Mouse (Mus musculus) hindbrain, embryonic 15.5 days (tissue): ENCODE data around the gene Tmem44. TPM values are rescaled to one million over a fixed set of nuclear protein-coding genes. Genes with fewer than 3 reads are reported as not detected.

Experiments used
- ATAC-seq: fragments of 200-750 bp; cut with Nextera tagmentation; 2 replicates; pipeline ENCODE4 v1.8.0; 2017; ENCODE audit warnings: low read depth, moderate number of reproducible peaks, moderate TSS enrichment; ENCODE audit not compliant: low FRiP score
- H3K27ac ChIP-seq: fragments of 300-500 bp; sonication (generic); replicated peaks from 2 replicates; pipeline ENCODE4 v1.5.1; 2015; ENCODE audit warnings: mild to moderate bottlenecking, inconsistent platforms
- H3K27me3 ChIP-seq: fragments of 300-500 bp; sonication (generic); 2 replicates; pipeline ENCODE4 v1.6.1; 2015; ENCODE audit warnings: control low read depth, inconsistent platforms
- H3K36me3 ChIP-seq: fragments of 300-500 bp; sonication (generic); 2 replicates; pipeline ENCODE4 v1.6.1; 2015; ENCODE audit warnings: control low read depth, inconsistent platforms
- H3K4me1 ChIP-seq: fragments of 300-500 bp; sonication (generic); replicated peaks from 2 replicates; pipeline ENCODE4 v1.6.1; 2015; ENCODE audit warnings: control low read depth, inconsistent platforms
- H3K4me2 ChIP-seq: fragments of 300-500 bp; sonication (generic); 2 replicates; pipeline ENCODE4 v1.6.1; 2015; ENCODE audit warnings: moderate library complexity, mild to moderate bottlenecking, inconsistent platforms
- H3K4me3 ChIP-seq: fragments of 300-500 bp; sonication (generic); 2 replicates; pipeline ENCODE4 v1.5.1; 2015; ENCODE audit warnings: mild to moderate bottlenecking, inconsistent platforms
- H3K9ac ChIP-seq: fragments of 300-500 bp; sonication (generic); 2 replicates; pipeline ENCODE4 v1.6.1; 2015; ENCODE audit warnings: inconsistent platforms
- H3K9me3 ChIP-seq: fragments of 300-500 bp; sonication (generic); 2 replicates; pipeline ENCODE4 v1.6.1; 2016; ENCODE audit warnings: control low read depth, inconsistent platforms
- WGBS: fragments of 180-500 bp; shearing (Covaris S2); methylation state at CpG from one replicate; pipeline ENCODE4 v1.1.7; 2015; 5-methylcytosine and 5-hydroxymethylcytosine counted together
- polyA plus RNA-seq: library from polyadenylated mRNA; unstranded; fragments of >200 nt; fragmentation: Nextera tagmentation; extraction: Ambion mirVana; gene quantifications from 2 replicates; pipeline ENCODE4 v1.2.1, GENCODE M21; 2015

The Tmem44 gene
- polyA plus RNA-seq, 1 experiment from 2014 or later, result 72.6 TPM

DNA sequence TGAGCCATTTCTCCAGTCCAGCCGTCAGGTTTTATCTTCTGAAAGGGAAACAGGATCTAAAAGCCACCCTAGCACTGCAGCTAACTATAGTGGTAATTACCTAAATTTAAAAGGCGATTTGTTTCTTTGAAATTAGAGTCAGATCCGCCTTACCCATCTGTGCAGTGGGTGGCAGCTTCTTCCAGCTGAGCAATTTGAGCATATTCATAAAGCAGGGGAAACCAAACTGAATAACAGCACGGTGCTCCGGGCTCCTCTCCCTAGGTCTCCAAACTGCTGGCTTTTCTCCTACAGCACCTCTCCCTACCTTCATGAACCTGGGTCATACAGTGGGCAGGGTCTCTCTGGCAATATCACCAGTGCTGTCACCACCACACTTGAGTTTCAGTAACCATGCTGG, 2.4 kb downstream of the Tmem44 start:
- Histone ChIP-seq H3K36me3 (peaks cover 30% of the 10 kb centered on the region), H3K27me3 (no peaks in the 10 kb centered on the region), H3K4me1 (peaks cover 28% of the 10 kb centered on the region), H3K4me3 (peak overlapping the region; percentile 56), H3K9ac (0 out of 2 replicates have a peak overlapping the region, but pooled peaks have one; percentile 17), H3K4me2 (peak overlapping the region; percentile 72), H3K27ac (no peak overlapping the region), H3K9me3 (no peaks in the 10 kb centered on the region)
- 87% methylated on average over 5 of the region's 5 CpGs for WGBS
- ATAC-seq, result no peak

DNA sequence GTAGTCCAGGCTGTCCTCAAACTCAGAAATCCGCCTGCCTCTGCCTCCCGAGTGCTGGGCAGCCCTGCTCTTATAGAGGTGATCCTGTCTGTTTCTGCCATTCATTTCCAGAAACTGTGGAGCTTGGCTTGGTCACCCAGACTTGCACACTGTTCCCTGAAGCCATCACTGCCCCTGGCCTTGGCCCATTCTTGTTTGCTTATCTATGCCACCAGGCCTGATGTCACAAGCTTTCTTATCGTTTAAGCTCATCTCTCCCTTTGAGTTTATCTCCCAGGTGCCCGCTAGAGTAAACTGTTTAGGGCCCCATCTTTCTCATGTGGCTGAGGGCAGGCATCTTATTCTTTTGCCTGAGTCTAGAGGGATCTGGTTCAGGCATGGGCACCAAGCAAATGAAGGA, 5.9 kb downstream of the Tmem44 start:
- Histone ChIP-seq H3K4me2 (no peak overlapping the region), H3K4me3 (no peak overlapping the region), H3K4me1 (peaks cover 21% of the 10 kb centered on the region), H3K9me3 (no peaks in the 10 kb centered on the region), H3K9ac (no peak overlapping the region), H3K36me3 (peaks cover 34% of the 10 kb centered on the region), H3K27ac (no peak overlapping the region), H3K27me3 (no peaks in the 10 kb centered on the region)
- ATAC-seq, result no peak
- 91% methylated on average over 4 of the region's 4 CpGs for WGBS

DNA sequence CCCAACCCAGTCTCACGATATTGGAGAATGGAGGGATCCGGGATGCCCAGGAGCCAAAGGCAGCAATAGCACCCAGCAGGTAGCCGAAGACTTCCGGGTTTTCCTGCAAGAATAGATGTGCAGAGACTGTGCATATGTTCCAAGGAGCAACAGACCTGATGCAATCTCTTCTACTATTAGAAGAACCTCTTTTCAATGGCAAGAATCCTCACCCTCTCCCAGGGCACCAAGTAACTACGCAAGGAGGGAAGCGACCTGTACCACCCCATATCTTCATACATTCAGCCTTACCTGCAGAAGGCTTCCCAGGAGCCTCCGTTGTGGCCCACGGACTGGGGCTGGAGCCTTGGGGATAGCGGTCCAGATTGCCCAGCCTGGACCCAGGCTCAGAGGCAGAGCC, 7.3 kb downstream of the Tmem44 start:
- H3K4me1 ChIP-seq, result peaks cover 8% of the 10 kb centered on the region
- H3K27ac ChIP-seq, result no peak overlapping the region
- no peak for ATAC-seq
- no peaks in the 10 kb centered on the region for H3K9me3 ChIP-seq
- no peak overlapping the region for H3K9ac ChIP-seq
- no peak overlapping the region for H3K4me3 ChIP-seq
- no peak overlapping the region for H3K4me2 ChIP-seq
- H3K36me3 ChIP-seq, result peaks cover 34% of the 10 kb centered on the region
- H3K27me3 ChIP-seq, result no peaks in the 10 kb centered on the region
- 95% methylated on average over 9 of the region's 9 CpGs for WGBS

DNA sequence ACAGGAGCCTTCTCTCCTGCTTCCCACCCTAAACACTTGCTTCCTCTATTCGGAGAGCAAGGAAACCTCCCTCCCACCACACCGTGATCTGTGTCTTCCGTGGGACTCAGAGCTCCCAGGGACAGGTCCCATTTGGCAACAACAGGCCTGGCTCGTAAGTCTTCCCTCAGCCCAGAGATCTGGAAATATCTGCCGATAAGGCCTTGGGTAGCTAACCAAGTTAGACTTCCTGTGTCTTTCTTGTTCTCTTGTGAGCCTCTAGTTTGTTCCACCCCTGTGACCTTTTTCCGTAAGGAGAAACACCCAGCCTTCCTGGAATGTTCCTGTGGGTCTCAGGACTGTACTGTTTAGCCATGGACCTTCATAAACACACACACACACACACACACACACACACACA, 7.8 kb downstream of the Tmem44 start:
- ATAC-seq, result no peak
- Histone ChIP-seq H3K27me3 (no peaks in the 10 kb centered on the region), H3K9me3 (no peaks in the 10 kb centered on the region), H3K27ac (no peak overlapping the region), H3K9ac (no peak overlapping the region), H3K36me3 (peaks cover 34% of the 10 kb centered on the region), H3K4me1 (peaks cover 2% of the 10 kb centered on the region), H3K4me2 (no peak overlapping the region), H3K4me3 (no peak overlapping the region)
- 94% methylated on average over 6 of the region's 6 CpGs for WGBS

DNA sequence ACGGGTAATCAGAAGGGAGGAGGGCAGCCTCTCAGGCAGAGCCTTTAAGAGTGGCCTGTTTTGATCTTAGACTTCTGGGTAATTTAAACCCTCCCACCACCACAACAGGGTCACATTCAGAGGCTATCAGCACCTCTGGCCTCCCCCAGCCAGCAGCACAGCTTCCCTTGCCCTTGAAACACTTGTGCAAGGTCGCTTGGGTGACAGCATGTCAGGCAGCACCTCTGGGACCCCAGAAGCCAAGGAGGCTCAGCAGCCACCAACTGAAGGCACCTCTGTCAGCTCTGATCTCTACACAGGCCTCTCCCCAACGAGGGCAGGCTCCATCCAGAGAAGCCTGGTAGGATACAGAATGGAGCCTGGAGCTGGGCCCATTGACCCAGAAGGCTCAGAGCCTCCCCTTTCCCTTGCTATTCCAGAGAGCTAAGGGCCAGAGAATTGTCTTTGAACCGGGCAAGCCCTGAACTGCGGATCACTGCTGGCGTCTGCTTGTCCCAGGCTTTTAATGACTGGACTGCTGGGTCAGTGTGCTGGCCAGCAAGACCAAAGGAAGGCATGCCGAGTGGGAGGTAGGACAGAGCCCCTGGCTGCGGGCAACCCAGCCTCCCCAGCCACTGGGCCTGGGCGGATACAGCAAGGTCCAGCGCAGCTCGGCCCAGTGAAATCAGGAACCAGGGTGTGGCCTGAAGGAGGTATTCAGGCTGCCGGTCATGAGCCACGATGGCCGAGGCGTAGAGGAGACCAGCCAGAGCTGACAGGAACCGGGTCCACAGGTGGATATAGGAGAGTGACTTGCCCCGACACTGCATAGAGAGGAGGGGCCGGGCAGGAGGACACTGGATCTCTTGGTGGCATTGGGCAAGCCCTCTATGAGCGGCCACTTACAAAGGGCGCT, 10.3 kb downstream of the Tmem44 start:
- H3K27ac ChIP-seq, result no peak overlapping the region
- 73% methylated on average over 20 of the region's 20 CpGs for WGBS
- H3K9ac ChIP-seq, result no peak overlapping the region
- peak overlapping the region; percentile 14 for H3K4me2 ChIP-seq
- peaks cover 16% of the 10 kb centered on the region for H3K36me3 ChIP-seq
- peak; percentile 17; the same call in 1 of the 2 replicates for ATAC-seq
- H3K4me3 ChIP-seq, result no peak overlapping the region
- H3K27me3 ChIP-seq, result no peaks in the 10 kb centered on the region
- no peaks in the 10 kb centered on the region for H3K9me3 ChIP-seq
- no peaks in the 10 kb centered on the region for H3K4me1 ChIP-seq

DNA sequence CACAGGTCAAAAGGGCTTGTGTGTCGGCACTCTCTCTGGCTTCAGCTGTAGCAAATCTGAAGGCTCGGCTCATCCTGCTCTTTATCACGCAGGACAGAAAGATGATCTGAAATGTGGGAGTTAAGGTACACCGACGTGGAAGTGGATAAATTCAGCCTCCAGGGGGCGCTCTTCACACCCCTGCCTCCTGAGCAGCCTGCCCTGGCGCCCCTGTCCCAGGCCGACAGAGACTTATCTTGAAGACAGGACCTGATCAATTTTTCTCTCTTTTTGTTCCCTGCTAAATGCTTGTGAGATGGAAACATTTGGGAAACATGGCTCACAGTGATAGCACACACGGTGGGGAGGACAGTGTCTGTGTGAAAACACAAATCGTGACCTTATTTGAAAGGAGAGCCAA, 11.2 kb downstream of the Tmem44 start:
- Histone ChIP-seq H3K4me1 (no peaks in the 10 kb centered on the region), H3K9ac (no peak overlapping the region), H3K4me2 (no peak overlapping the region), H3K27me3 (no peaks in the 10 kb centered on the region), H3K36me3 (peaks cover 10% of the 10 kb centered on the region; the same call in 1 of the 2 replicates), H3K9me3 (no peaks in the 10 kb centered on the region), H3K4me3 (no peak overlapping the region), H3K27ac (no peak overlapping the region)
- WGBS, result 26% methylated on average over 10 of the region's 10 CpGs
- ATAC-seq, result no peak

DNA sequence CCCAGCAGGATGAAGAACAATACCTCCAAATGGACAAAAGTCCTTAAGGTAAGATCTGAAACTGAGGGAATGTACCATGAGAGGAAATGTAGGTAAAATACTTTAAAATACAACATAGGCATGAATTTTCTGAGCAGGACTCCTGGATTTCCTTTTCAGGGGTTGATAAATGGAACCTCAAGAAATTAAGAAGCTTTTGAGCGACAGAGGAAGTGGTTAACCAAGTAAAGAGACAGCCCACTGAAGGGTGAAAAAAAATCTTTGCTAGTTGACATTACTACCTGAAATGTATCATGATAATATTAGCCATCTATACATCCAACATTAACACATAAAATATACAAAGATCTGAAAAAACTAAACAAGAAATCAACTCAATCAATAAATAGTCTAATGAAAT, 15.6 kb downstream of the Tmem44 start:
- Histone ChIP-seq H3K4me3 (no peak overlapping the region), H3K4me2 (no peak overlapping the region), H3K9me3 (no peaks in the 10 kb centered on the region), H3K27me3 (no peaks in the 10 kb centered on the region), H3K27ac (no peak overlapping the region), H3K36me3 (peaks cover 6% of the 10 kb centered on the region; the same call in 1 of the 2 replicates), H3K9ac (no peak overlapping the region), H3K4me1 (peaks cover 5% of the 10 kb centered on the region; the same call in 1 of the 2 replicates)
- ATAC-seq, result no peak
- WGBS, result 90% methylated on average over 1 of the region's 1 CpGs

DNA sequence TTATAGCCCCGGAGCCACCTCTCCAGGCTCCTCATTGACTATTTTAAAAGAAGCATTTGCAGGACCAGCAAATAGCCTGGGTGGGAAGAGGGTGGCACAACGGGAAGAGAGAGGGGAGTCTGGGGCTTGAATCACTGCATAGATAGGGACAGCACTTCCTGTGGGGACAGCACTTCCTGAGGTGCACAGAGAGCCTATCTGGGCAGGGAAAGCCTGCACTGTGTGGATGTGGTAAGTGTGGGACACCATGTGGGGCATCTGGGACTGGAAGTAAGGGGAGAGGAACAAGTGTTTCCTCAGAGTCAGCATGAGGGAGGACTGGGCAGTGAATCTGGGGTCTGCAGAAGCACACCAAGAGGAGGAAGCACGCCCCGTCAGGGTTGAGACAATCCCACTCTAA, 17.1 kb downstream of the Tmem44 start:
- no peaks in the 10 kb centered on the region for H3K9me3 ChIP-seq
- H3K4me2 ChIP-seq, result no peak overlapping the region
- 71% methylated on average over 4 of the region's 4 CpGs for WGBS
- peaks cover 5% of the 10 kb centered on the region; the same call in 1 of the 2 replicates for H3K4me1 ChIP-seq
- peaks cover 19% of the 10 kb centered on the region for H3K36me3 ChIP-seq
- no peaks in the 10 kb centered on the region for H3K27me3 ChIP-seq
- no peak overlapping the region for H3K4me3 ChIP-seq
- H3K27ac ChIP-seq, result no peak overlapping the region
- no peak overlapping the region for H3K9ac ChIP-seq
- no peak for ATAC-seq

DNA sequence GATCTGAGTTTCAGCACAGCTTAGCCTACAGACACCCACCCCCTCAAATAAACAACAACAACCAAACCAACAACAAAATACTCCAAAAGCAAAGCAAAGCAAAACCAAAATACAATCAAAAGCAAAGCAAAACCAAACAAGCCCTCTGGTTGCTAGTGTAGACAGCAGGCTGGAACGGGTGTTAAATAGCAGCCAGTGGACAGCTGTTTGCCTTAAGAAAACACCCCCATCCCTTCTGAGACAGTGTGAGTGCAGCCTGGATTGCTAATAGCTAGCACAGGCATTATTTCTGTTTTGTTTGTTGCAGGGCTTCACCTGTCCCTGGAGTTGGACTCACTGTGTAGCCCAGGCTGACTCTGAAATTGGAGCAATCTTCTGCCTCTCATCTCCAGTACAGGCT, 17.7 kb downstream of the Tmem44 start:
- Histone ChIP-seq H3K27ac (no peak overlapping the region), H3K4me3 (no peak overlapping the region), H3K36me3 (peaks cover 25% of the 10 kb centered on the region), H3K9ac (no peak overlapping the region), H3K9me3 (no peaks in the 10 kb centered on the region), H3K27me3 (no peaks in the 10 kb centered on the region), H3K4me1 (peaks cover 5% of the 10 kb centered on the region; the same call in 1 of the 2 replicates), H3K4me2 (no peak overlapping the region)
- no peak for ATAC-seq
- WGBS, result 66% methylated on average over 1 of the region's 1 CpGs

DNA sequence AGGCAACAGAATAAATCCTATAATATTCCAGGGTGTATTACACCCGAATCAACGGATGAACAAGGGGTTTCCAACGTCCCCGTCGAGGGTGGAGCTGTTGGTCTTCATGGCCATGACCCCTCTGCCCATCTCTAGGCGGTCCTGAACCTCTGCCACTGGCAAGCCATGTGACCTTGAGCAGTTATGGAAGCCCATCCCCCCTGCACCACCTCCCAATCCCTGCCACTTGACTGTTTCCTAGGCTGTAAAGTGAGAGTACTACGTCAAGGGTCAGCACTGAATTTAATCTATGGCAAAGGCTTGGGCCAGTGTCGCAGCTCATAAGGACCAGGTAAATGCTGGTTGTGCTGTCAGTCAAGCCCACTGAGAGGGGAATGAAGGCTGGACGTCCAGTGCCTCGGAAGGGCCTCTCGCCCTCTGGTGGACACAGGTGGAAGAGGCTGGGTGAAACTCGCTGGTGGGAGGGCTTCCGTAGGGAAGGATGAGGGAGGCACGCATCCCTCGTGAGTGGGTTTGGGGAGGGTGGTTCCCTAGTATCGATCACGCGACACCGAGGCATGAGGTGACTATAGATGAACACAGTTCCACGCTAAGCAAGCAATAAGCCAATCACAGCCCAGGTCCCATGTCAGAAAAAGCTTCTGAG, 18.8 kb downstream of the Tmem44 start:
- peak; percentile 46; the same call in 1 of the 2 replicates for ATAC-seq
- no peak overlapping the region for H3K4me3 ChIP-seq
- H3K27ac ChIP-seq, result no peak overlapping the region
- peaks cover 5% of the 10 kb centered on the region; the same call in 1 of the 2 replicates for H3K4me1 ChIP-seq
- H3K27me3 ChIP-seq, result no peaks in the 10 kb centered on the region
- peaks cover 29% of the 10 kb centered on the region for H3K36me3 ChIP-seq
- 28% methylated on average over 20 of the region's 20 CpGs for WGBS
- H3K4me2 ChIP-seq, result peak overlapping the region; percentile 13; the same call in 1 of the 2 replicates
- H3K9me3 ChIP-seq, result no peaks in the 10 kb centered on the region
- no peak overlapping the region for H3K9ac ChIP-seq

DNA sequence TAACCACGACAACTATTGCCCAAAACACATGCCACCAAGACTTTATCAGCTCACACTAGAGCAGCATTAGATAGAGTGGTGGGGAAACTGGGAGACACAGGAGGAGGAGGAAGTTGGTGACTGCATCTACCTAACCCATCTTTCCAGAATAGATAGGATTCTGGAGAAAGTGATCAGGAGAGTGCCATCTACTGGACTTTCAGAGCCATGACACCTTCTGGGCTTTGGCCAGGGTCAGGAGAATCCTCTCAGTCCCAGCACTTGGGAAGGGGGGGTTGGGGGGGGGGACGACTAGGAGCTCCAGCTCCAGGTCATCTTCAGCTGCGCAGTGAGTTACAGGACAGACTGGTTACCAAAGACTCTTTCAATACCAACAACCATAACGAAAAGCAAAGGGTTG, 19.8 kb downstream of the Tmem44 start:
- H3K4me3 ChIP-seq, result no peak overlapping the region
- H3K9ac ChIP-seq, result no peak overlapping the region
- H3K27ac ChIP-seq, result no peak overlapping the region
- no peaks in the 10 kb centered on the region for H3K9me3 ChIP-seq
- H3K4me1 ChIP-seq, result peaks cover 5% of the 10 kb centered on the region; the same call in 1 of the 2 replicates
- H3K27me3 ChIP-seq, result no peaks in the 10 kb centered on the region
- WGBS, result 45% methylated on average over 4 of the region's 4 CpGs
- peaks cover 33% of the 10 kb centered on the region for H3K36me3 ChIP-seq
- ATAC-seq, result no peak
- no peak overlapping the region for H3K4me2 ChIP-seq

DNA sequence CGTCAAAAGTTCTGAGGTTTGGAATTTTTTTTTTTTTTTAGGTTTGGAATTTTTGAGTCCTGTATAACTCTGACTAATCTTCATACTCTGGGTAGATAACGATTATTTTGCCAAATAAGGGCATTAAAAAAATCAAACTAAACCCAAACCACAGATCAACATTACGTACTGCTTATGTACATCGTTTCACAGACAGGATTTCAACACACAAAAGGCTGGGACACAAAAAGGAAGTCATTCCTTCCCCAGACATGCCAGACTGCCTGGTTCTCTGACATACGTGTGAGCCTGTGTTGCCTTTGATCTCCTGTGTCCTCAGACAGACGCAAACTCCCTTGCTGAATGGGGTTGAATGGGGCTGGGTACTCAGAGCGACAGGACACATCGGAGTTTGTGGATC, 22.3 kb downstream of the Tmem44 start:
- Histone ChIP-seq H3K4me2 (no peak overlapping the region), H3K36me3 (peaks cover 42% of the 10 kb centered on the region), H3K4me1 (peaks cover 5% of the 10 kb centered on the region; the same call in 1 of the 2 replicates), H3K4me3 (no peak overlapping the region), H3K9ac (no peak overlapping the region), H3K9me3 (no peaks in the 10 kb centered on the region), H3K27ac (no peak overlapping the region), H3K27me3 (no peaks in the 10 kb centered on the region)
- 89% methylated on average over 8 of the region's 8 CpGs for WGBS
- no peak for ATAC-seq
